Mouse (Mus musculus) heart, embryonic 14.5 days (tissue): ENCODE measurements at regions not wholly inside any gene's neighbourhood (a gene's known extent, or its start where the extent isn't known, plus 50 kb on each side); places are given as distances from the start of the nearest gene placed in this dataset.

ENCODE experiments used
- ATAC-seq: fragments of 200-750 bp; cut with Nextera tagmentation; 2 replicates; pipeline ENCODE4 v1.8.0; 2017; ENCODE audit warnings: low read depth, moderate TSS enrichment; ENCODE audit not compliant: insufficient number of reproducible peaks, insufficient read depth, low FRiP score
- H3K27ac ChIP-seq, 2 experiments: fragments of 200-500 bp in 1 of 2; fragments of 300-500 bp in 1 of 2; sonication (generic) in 1 of 2; replicated peaks in 1 of 2; 2 replicates each; pipeline ENCODE4 v1.5.1; 2012 to 2014; ENCODE audit warnings: low read depth in 2 of 2, low read length in 2 of 2, control low read depth in 1 of 2, mild to moderate bottlenecking in 1 of 2, mixed read lengths in 1 of 2; ENCODE audit not compliant: control insufficient read depth in 1 of 2, insufficient read depth in 1 of 2
- H3K27me3 ChIP-seq: fragments of 300-500 bp; sonication (generic); 2 replicates; pipeline ENCODE4 v1.6.1; 2014; ENCODE audit warnings: mild to moderate bottlenecking, low read length, control low read depth; ENCODE audit not compliant: control insufficient read depth, insufficient read depth
- H3K36me3 ChIP-seq: fragments of 300-500 bp; sonication (generic); 2 replicates; pipeline ENCODE4 v1.6.1; 2014; ENCODE audit warnings: mild to moderate bottlenecking, control low read depth, low read length, mixed read lengths; ENCODE audit not compliant: control insufficient read depth, insufficient read depth
- H3K4me1 ChIP-seq, 2 experiments: fragments of 200-500 bp in 1 of 2; fragments of 300-500 bp in 1 of 2; sonication (generic) in 1 of 2; 2 replicates each; pipeline ENCODE4 v1.6.1; 2012 to 2014; ENCODE audit warnings: low read length in 2 of 2, control low read depth in 1 of 2, mixed read lengths in 1 of 2; ENCODE audit not compliant: control insufficient read depth in 2 of 2, insufficient read depth in 2 of 2
- H3K4me2 ChIP-seq: fragments of 300-500 bp; sonication (generic); 2 replicates; pipeline ENCODE4 v1.6.1; 2014; ENCODE audit warnings: mild to moderate bottlenecking, low read length
- H3K4me3 ChIP-seq, 2 experiments: fragments of 200-500 bp in 1 of 2; fragments of 300-500 bp in 1 of 2; sonication (generic) in 1 of 2; 2 replicates each; pipeline ENCODE4 v1.5.1; 2012 to 2014; ENCODE audit warnings: low read length in 2 of 2, mild to moderate bottlenecking in 2 of 2, control low read depth in 1 of 2, low read depth in 1 of 2, moderate library complexity in 1 of 2; ENCODE audit not compliant: control insufficient read depth in 1 of 2, insufficient read depth in 1 of 2
- H3K9ac ChIP-seq: fragments of 300-500 bp; sonication (generic); 2 replicates; pipeline ENCODE4 v1.6.1; 2014; ENCODE audit warnings: mild to moderate bottlenecking, low read length
- H3K9me3 ChIP-seq: fragments of 300-500 bp; sonication (generic); 2 replicates; pipeline ENCODE4 v1.6.1; 2016; ENCODE audit warnings: low read length, control low read depth; ENCODE audit not compliant: control insufficient read depth
- WGBS: fragments of 180-500 bp; shearing (Covaris S2); extraction: QIAGEN DNeasy Blood & Tissue Kit; methylation state at CpG from one replicate; pipeline ENCODE4 v1.1.7; 2014; 5-methylcytosine and 5-hydroxymethylcytosine counted together

- no peaks in the 10 kb centered on the region for H3K27me3 ChIP-seq
- H3K9me3 ChIP-seq: no peaks in the 10 kb centered on the region
- H3K4me3 ChIP-seq: no peak overlapping the region
- ATAC-seq: no peak
- no peak overlapping the region for H3K9ac ChIP-seq
- H3K4me2 ChIP-seq: no peak overlapping the region
- H3K4me1 ChIP-seq: no peaks in the 10 kb centered on the region
- no peaks in the 10 kb centered on the region for H3K36me3 ChIP-seq
- 88% methylated on average over 4 of the region's 4 CpGs for WGBS
- no peak overlapping the region for H3K27ac ChIP-seq
These were observed 51.2 kb upstream of the Fbxo11 start for GRCm38 (mm10) chr17:88116321-88116720.

GRCm38 (mm10) chr17:88118714-88119113, 53.6 kb upstream of the Fbxo11 start:
- H3K9ac ChIP-seq: no peak overlapping the region
- 83% methylated on average over 4 of the region's 4 CpGs for WGBS
- ATAC-seq: no peak
- H3K9me3 ChIP-seq: no peaks in the 10 kb centered on the region
- no peak overlapping the region for H3K4me3 ChIP-seq
- no peaks in the 10 kb centered on the region for H3K4me1 ChIP-seq
- H3K27ac ChIP-seq: no peak overlapping the region
- no peak overlapping the region for H3K4me2 ChIP-seq
- H3K36me3 ChIP-seq: no peaks in the 10 kb centered on the region
- no peaks in the 10 kb centered on the region for H3K27me3 ChIP-seq

- no peaks in the 10 kb centered on the region for H3K27me3 ChIP-seq
- no peaks in the 10 kb centered on the region for H3K4me1 ChIP-seq
- H3K36me3 ChIP-seq: no peaks in the 10 kb centered on the region
- no peaks in the 10 kb centered on the region for H3K9me3 ChIP-seq
- H3K27ac ChIP-seq: no peak overlapping the region
- WGBS: 75% methylated on average over 3 of the region's 3 CpGs
- no peak overlapping the region for H3K4me2 ChIP-seq
- H3K4me3 ChIP-seq: no peak overlapping the region
- H3K9ac ChIP-seq: no peak overlapping the region
- ATAC-seq: no peak
These were observed 58.6 kb upstream of the Fbxo11 start for GRCm38 (mm10) chr17:88123711-88124110.

GRCm38 (mm10) chr17:88127126-88127525, 62.0 kb upstream of the Fbxo11 start:
- H3K4me2 ChIP-seq: no peak overlapping the region
- H3K9ac ChIP-seq: no peak overlapping the region
- no peak overlapping the region for H3K4me3 ChIP-seq
- H3K36me3 ChIP-seq: no peaks in the 10 kb centered on the region
- 83% methylated on average over 2 of the region's 2 CpGs for WGBS
- H3K4me1 ChIP-seq: no peaks in the 10 kb centered on the region
- no peaks in the 10 kb centered on the region for H3K27me3 ChIP-seq
- H3K9me3 ChIP-seq: no peaks in the 10 kb centered on the region
- no peak overlapping the region for H3K27ac ChIP-seq
- ATAC-seq: no peak

GRCm38 (mm10) chr17:88131297-88131696, 66.2 kb upstream of the Fbxo11 start:
- 80% methylated on average over 4 of the region's 4 CpGs for WGBS
- no peak for ATAC-seq
- Histone ChIP-seq H3K9me3 (no peaks in the 10 kb centered on the region), H3K4me1 (no peaks in the 10 kb centered on the region), H3K27ac (no peak overlapping the region), H3K4me3 (no peak overlapping the region), H3K9ac (no peak overlapping the region), H3K4me2 (no peak overlapping the region), H3K27me3 (no peaks in the 10 kb centered on the region), H3K36me3 (no peaks in the 10 kb centered on the region)

GRCm38 (mm10) chr17:88131980-88132379, 66.9 kb upstream of the Fbxo11 start:
- H3K4me2 ChIP-seq: no peak overlapping the region

GRCm38 (mm10) chr17:88132601-88133346, 67.7 kb upstream of the Fbxo11 start:
- H3K9ac ChIP-seq: no peak overlapping the region
- 62% methylated on average over 23 of the region's 23 CpGs for WGBS
- no peak overlapping the region for H3K27ac ChIP-seq
- no peak overlapping the region for H3K4me3 ChIP-seq
- no peak overlapping the region for H3K4me2 ChIP-seq
- H3K4me1 ChIP-seq: no peaks in the 10 kb centered on the region
- no peak; the same call in 1 of the 2 replicates for ATAC-seq
- no peaks in the 10 kb centered on the region for H3K36me3 ChIP-seq
- H3K9me3 ChIP-seq: no peaks in the 10 kb centered on the region
- H3K27me3 ChIP-seq: no peaks in the 10 kb centered on the region

More at GRCm38 (mm10) chr17:88131980-88132379, 66.9 kb upstream of the Fbxo11 start:
- WGBS: 83% methylated on average over 5 of the region's 5 CpGs
- Histone ChIP-seq H3K9me3 (no peaks in the 10 kb centered on the region), H3K4me1 (no peaks in the 10 kb centered on the region), H3K27me3 (no peaks in the 10 kb centered on the region), H3K4me3 (no peak overlapping the region), H3K36me3 (no peaks in the 10 kb centered on the region), H3K9ac (no peak overlapping the region), H3K27ac (no peak overlapping the region)
- no peak for ATAC-seq

GRCm38 (mm10) chr17:88134546-88134945, 69.5 kb upstream of the Fbxo11 start:
- H3K9me3 ChIP-seq: no peaks in the 10 kb centered on the region
- 73% methylated on average over 2 of the region's 2 CpGs for WGBS
- no peaks in the 10 kb centered on the region for H3K4me1 ChIP-seq
- H3K36me3 ChIP-seq: no peaks in the 10 kb centered on the region
- no peaks in the 10 kb centered on the region for H3K27me3 ChIP-seq
- ATAC-seq: no peak
- H3K4me3 ChIP-seq: no peak overlapping the region
- H3K4me2 ChIP-seq: no peak overlapping the region
- H3K27ac ChIP-seq: no peak overlapping the region
- no peak overlapping the region for H3K9ac ChIP-seq
